Mouse (Mus musculus) thymus, adult 2 months (tissue): ENCODE data around the gene Bmpr2. TPM values are rescaled to one million over a fixed set of nuclear protein-coding genes. Genes with fewer than 3 reads are reported as not detected.

ENCODE experiments used
- DNase-seq: peaks from one replicate; pipeline ENCODE4 v3.0.0; 2021
- H3K27ac ChIP-seq: fragments of 200-500 bp; 2 replicates; pipeline ENCODE4 v1.5.1; 2012; ENCODE audit warnings: low read length, control low read depth; ENCODE audit not compliant: control insufficient read depth, insufficient read depth
- H3K27me3 ChIP-seq: fragments of 200-500 bp; 2 replicates; pipeline ENCODE4 v1.6.1; 2012; ENCODE audit warnings: mild to moderate bottlenecking, low read length, moderate library complexity, mixed read lengths; ENCODE audit not compliant: control insufficient read depth, insufficient read depth
- H3K36me3 ChIP-seq: fragments of 200-500 bp; 2 replicates; pipeline ENCODE4 v1.6.1; 2012; ENCODE audit warnings: mild to moderate bottlenecking, low read length, moderate library complexity; ENCODE audit not compliant: control insufficient read depth, insufficient read depth
- H3K4me1 ChIP-seq: fragments of 200-500 bp; replicated peaks from 2 replicates; pipeline ENCODE4 v1.6.1; 2012; ENCODE audit warnings: low read length; ENCODE audit not compliant: control insufficient read depth, insufficient read depth
- H3K4me3 ChIP-seq: fragments of 200-500 bp; 2 replicates; pipeline ENCODE4 v1.5.1; 2012; ENCODE audit warnings: mild to moderate bottlenecking, low read length, control low read depth, moderate library complexity; ENCODE audit not compliant: control insufficient read depth, insufficient read depth
- CTCF ChIP-seq: fragments of 200-500 bp; IDR thresholded peaks from 2 replicates; pipeline ENCODE4 v1.5.1; 2012; ENCODE audit warnings: mild to moderate bottlenecking, control low read depth, low read length, moderate library complexity, borderline replicate concordance; ENCODE audit not compliant: control insufficient read depth, poor library complexity, insufficient read depth; ENCODE audit errors: extremely low read depth
- POLR2A ChIP-seq: fragments of 200-500 bp; IDR thresholded peaks from 2 replicates; pipeline ENCODE4 v1.6.1; 2012; ENCODE audit warnings: mild to moderate bottlenecking, low read length, control low read depth, moderate library complexity; ENCODE audit not compliant: control insufficient read depth, poor library complexity, insufficient read depth; ENCODE audit errors: extremely low read depth
- WGBS: fragments of 180-500 bp; shearing (Covaris S2); methylation state at CpG from one replicate; pipeline ENCODE4 v1.1.7; 2018; 5-methylcytosine and 5-hydroxymethylcytosine counted together
- polyA plus RNA-seq: library from polyadenylated mRNA; depleted of rRNA; stranded (reverse); fragments of >200 nt; gene quantifications from 2 replicates; pipeline ENCODE4 v1.2.3, GENCODE M21; 2012

Bmpr2 gene
- polyA plus RNA-seq, 1 experiment: 2.4 TPM

GRCm38 (mm10) chr1:59888018-59888417, 124.8 kb downstream of the Bmpr2 start:
- no peaks in the 10 kb centered on the region for H3K27me3 ChIP-seq
- TF ChIP-seq POLR2A: no peak
- TF ChIP-seq CTCF: no peak

GRCm38 (mm10) chr1:59891185-59891584, 128.0 kb downstream of the Bmpr2 start:
- WGBS: 93% methylated on average over 4 of the region's 4 CpGs
- no peak for DNase-seq
- H3K36me3 ChIP-seq: no peaks in the 10 kb centered on the region
- no peaks in the 10 kb centered on the region for H3K27me3 ChIP-seq
- no peak overlapping the region for H3K27ac ChIP-seq
- no peak overlapping the region for H3K4me3 ChIP-seq
- peaks cover 3% of the 10 kb centered on the region; the same call in 1 of the 2 replicates for H3K4me1 ChIP-seq
- TF ChIP-seq CTCF (no peak), POLR2A (no peak)

More at GRCm38 (mm10) chr1:59888018-59888417, 124.8 kb downstream of the Bmpr2 start:
- H3K36me3 ChIP-seq: no peaks in the 10 kb centered on the region
- H3K4me1 ChIP-seq: no peaks in the 10 kb centered on the region
- H3K27ac ChIP-seq: no peak overlapping the region
- no peak overlapping the region for H3K4me3 ChIP-seq
- no peak for DNase-seq

GRCm38 (mm10) chr1:59892777-59893176, 129.6 kb downstream of the Bmpr2 start:
- 94% methylated on average over 8 of the region's 8 CpGs for WGBS
- H3K27me3 ChIP-seq: no peaks in the 10 kb centered on the region
- no peak overlapping the region for H3K4me3 ChIP-seq
- TF ChIP-seq POLR2A: no peak
- H3K27ac ChIP-seq: no peak overlapping the region
- no peaks in the 10 kb centered on the region for H3K36me3 ChIP-seq
- H3K4me1 ChIP-seq: peaks cover 3% of the 10 kb centered on the region; the same call in 1 of the 2 replicates
- no peak for DNase-seq

- H3K4me3 ChIP-seq: no peak overlapping the region
- TF ChIP-seq CTCF: no peak
- no peak for TF ChIP-seq POLR2A
- H3K27me3 ChIP-seq: no peaks in the 10 kb centered on the region
- peaks cover 3% of the 10 kb centered on the region; the same call in 1 of the 2 replicates for H3K4me1 ChIP-seq
- no peak for DNase-seq
- H3K27ac ChIP-seq: no peak overlapping the region
- no peaks in the 10 kb centered on the region for H3K36me3 ChIP-seq
- WGBS: 97% methylated on average over 4 of the region's 4 CpGs
These were observed 130.8 kb downstream of the Bmpr2 start for GRCm38 (mm10) chr1:59894025-59894424.

GRCm38 (mm10) chr1:59895456-59895855, 132.3 kb downstream of the Bmpr2 start:
- Histone ChIP-seq H3K27me3 (no peaks in the 10 kb centered on the region), H3K4me1 (peaks cover 3% of the 10 kb centered on the region; the same call in 1 of the 2 replicates), H3K36me3 (no peaks in the 10 kb centered on the region), H3K4me3 (no peak overlapping the region), H3K27ac (no peak overlapping the region; the same call in 1 of the 2 replicates)
- TF ChIP-seq CTCF (no peak), POLR2A (no peak)
- 5% methylated on average over 4 of the region's 4 CpGs for WGBS
- DNase-seq: no peak

- 89% methylated on average over 5 of the region's 5 CpGs for WGBS
- no peak for TF ChIP-seq CTCF
- no peak for TF ChIP-seq POLR2A
These were observed 134.1 kb downstream of the Bmpr2 start for GRCm38 (mm10) chr1:59897147-59897798.

More at GRCm38 (mm10) chr1:59897147-59897798, 134.1 kb downstream of the Bmpr2 start:
- Histone ChIP-seq H3K4me1 (peaks cover 3% of the 10 kb centered on the region; the same call in 1 of the 2 replicates), H3K36me3 (no peaks in the 10 kb centered on the region), H3K27me3 (no peaks in the 10 kb centered on the region), H3K27ac (no peak overlapping the region), H3K4me3 (no peak overlapping the region)
- no peak for DNase-seq
